Mouse (Mus musculus) stomach, embryonic 16.5 days (tissue): Measurements from ENCODE around the gene Sfi1. TPM values are rescaled to one million over a fixed set of nuclear protein-coding genes. Genes with fewer than 3 reads are reported as not detected.
"Not testable (repeated sequence)": the region's sequence is repeated elsewhere in the genome, so short reads cannot be mapped to it uniquely, and the experiment has no call there.

Source experiments
- ATAC-seq: fragments of 200-750 bp; cut with Nextera tagmentation; 2 replicates; pipeline ENCODE4 v1.8.0; 2017; ENCODE audit warnings: moderate number of reproducible peaks, moderate TSS enrichment; ENCODE audit not compliant: insufficient read depth, low FRiP score
- H3K27ac ChIP-seq: fragments of 300-500 bp; sonication (generic); 2 replicates; pipeline ENCODE4 v1.5.1; 2014; ENCODE audit warnings: low read length
- H3K27me3 ChIP-seq: fragments of 300-500 bp; sonication (generic); 2 replicates; pipeline ENCODE4 v1.6.1; 2014; ENCODE audit warnings: low read length, control low read depth, mixed read lengths; ENCODE audit not compliant: control insufficient read depth, insufficient read depth
- H3K36me3 ChIP-seq: fragments of 300-500 bp; sonication (generic); 2 replicates; pipeline ENCODE4 v1.6.1; 2014; ENCODE audit warnings: low read length; ENCODE audit not compliant: control insufficient read depth, insufficient read depth
- H3K4me1 ChIP-seq: fragments of 300-500 bp; sonication (generic); 2 replicates; pipeline ENCODE4 v1.6.1; 2014; ENCODE audit warnings: low read length, control low read depth, mixed read lengths; ENCODE audit not compliant: control insufficient read depth, insufficient read depth
- H3K4me2 ChIP-seq: fragments of 300-500 bp; sonication (generic); 2 replicates; pipeline ENCODE4 v1.6.1; 2014; ENCODE audit warnings: low read depth, low read length, mixed read lengths
- H3K4me3 ChIP-seq: fragments of 300-500 bp; sonication (generic); replicated peaks from 2 replicates; pipeline ENCODE4 v1.5.1; 2014; ENCODE audit warnings: mild to moderate bottlenecking, low read length
- H3K9ac ChIP-seq: fragments of 300-500 bp; sonication (generic); 2 replicates; pipeline ENCODE4 v1.6.1; 2014; ENCODE audit warnings: low read length
- H3K9me3 ChIP-seq: fragments of 300-500 bp; sonication (generic); replicated peaks from 2 replicates; pipeline ENCODE4 v1.6.1; 2016; ENCODE audit warnings: low read length, control low read depth; ENCODE audit not compliant: control insufficient read depth
- WGBS: fragments of 180-500 bp; shearing (Covaris S2); extraction: QIAGEN DNeasy Blood & Tissue Kit; methylation state at CpG from one replicate; pipeline ENCODE4 v1.1.7; 2014; 5-methylcytosine and 5-hydroxymethylcytosine counted together
- polyA plus RNA-seq: library from polyadenylated mRNA; unstranded; fragments of >200 nt; fragmentation: Nextera tagmentation; extraction: Ambion mirVana; gene quantifications from 2 replicates; pipeline ENCODE4 v1.2.1, GENCODE M21; 2015

Gene Sfi1
- polyA plus RNA-seq, 1 experiment from 2014 or later = 14.6 TPM

- not testable (repeated sequence) for H3K4me3 ChIP-seq, ATAC-seq, H3K27me3 ChIP-seq, H3K4me2 ChIP-seq, H3K36me3 ChIP-seq, H3K9ac ChIP-seq, H3K27ac ChIP-seq, H3K4me1 ChIP-seq, H3K9me3 ChIP-seq
Observed at GRCm38 (mm10) chr11:3140967-3141535, 52.2 kb downstream of the Sfi1 start.

- not testable (repeated sequence) for H3K4me3 ChIP-seq, ATAC-seq, H3K36me3 ChIP-seq, H3K4me1 ChIP-seq, H3K4me2 ChIP-seq, H3K9ac ChIP-seq, H3K27ac ChIP-seq, H3K27me3 ChIP-seq, H3K9me3 ChIP-seq
- 81% methylated on average over 2 of the region's 2 CpGs for WGBS
Observed at GRCm38 (mm10) chr11:3138323-3138722, 54.9 kb downstream of the Sfi1 start.

- not testable (repeated sequence) for H3K36me3 ChIP-seq, H3K27ac ChIP-seq, H3K4me3 ChIP-seq, H3K27me3 ChIP-seq, H3K4me2 ChIP-seq, H3K4me1 ChIP-seq, H3K9me3 ChIP-seq, H3K9ac ChIP-seq
- WGBS = 85% methylated on average over 4 of the region's 4 CpGs
- peak; percentile 35 for ATAC-seq
Observed at GRCm38 (mm10) chr11:3137279-3137678, 56.0 kb downstream of the Sfi1 start.

GRCm38 (mm10) chr11:3135956-3136355 is 57.3 kb downstream of the Sfi1 start:
- ATAC-seq, H3K36me3 ChIP-seq, H3K27ac ChIP-seq, H3K9ac ChIP-seq, H3K4me3 ChIP-seq, H3K4me1 ChIP-seq, H3K27me3 ChIP-seq, H3K9me3 ChIP-seq, H3K4me2 ChIP-seq: not testable (repeated sequence)
- WGBS = 91% methylated on average over 3 of the region's 3 CpGs

GRCm38 (mm10) chr11:3135391-3135790 is 57.9 kb downstream of the Sfi1 start:
- H3K4me2 ChIP-seq, H3K4me3 ChIP-seq, H3K36me3 ChIP-seq, H3K9me3 ChIP-seq, ATAC-seq, H3K4me1 ChIP-seq, H3K9ac ChIP-seq, H3K27ac ChIP-seq, H3K27me3 ChIP-seq: not testable (repeated sequence)
- 85% methylated on average over 5 of the region's 7 CpGs for WGBS

- H3K27ac ChIP-seq, H3K27me3 ChIP-seq, H3K4me1 ChIP-seq, H3K4me2 ChIP-seq, H3K4me3 ChIP-seq, H3K36me3 ChIP-seq, H3K9me3 ChIP-seq, H3K9ac ChIP-seq: not testable (repeated sequence)
- peak; percentile 12; the same call in 1 of the 2 replicates for ATAC-seq
- no CpG with 5 or more reads among the region's 4 CpGs for WGBS
Observed at GRCm38 (mm10) chr11:3133360-3133759, 59.9 kb downstream of the Sfi1 start.

GRCm38 (mm10) chr11:3132957-3133356 is 60.3 kb downstream of the Sfi1 start:
- H3K4me3 ChIP-seq, H3K9ac ChIP-seq, H3K4me2 ChIP-seq, H3K27me3 ChIP-seq, H3K27ac ChIP-seq, H3K4me1 ChIP-seq, H3K36me3 ChIP-seq, H3K9me3 ChIP-seq: not testable (repeated sequence)
- WGBS = 81% methylated on average over 3 of the region's 3 CpGs
- ATAC-seq = 0 out of 2 replicates have a peak, but pooled peaks have one; percentile 0

GRCm38 (mm10) chr11:3132001-3132400 is 61.3 kb downstream of the Sfi1 start:
- not testable (repeated sequence) for H3K36me3 ChIP-seq, H3K4me1 ChIP-seq, H3K4me2 ChIP-seq, H3K4me3 ChIP-seq, H3K9ac ChIP-seq, H3K27me3 ChIP-seq, H3K9me3 ChIP-seq, H3K27ac ChIP-seq
- WGBS = 88% methylated on average over 9 of the region's 10 CpGs
- ATAC-seq = peak; percentile 41

- H3K4me2 ChIP-seq, H3K36me3 ChIP-seq, ATAC-seq, H3K4me1 ChIP-seq, H3K4me3 ChIP-seq, H3K9ac ChIP-seq, H3K27me3 ChIP-seq, H3K9me3 ChIP-seq, H3K27ac ChIP-seq: not testable (repeated sequence)
- WGBS = 90% methylated on average over 5 of the region's 8 CpGs
Observed at GRCm38 (mm10) chr11:3129852-3130251, 63.4 kb downstream of the Sfi1 start.

- H3K36me3 ChIP-seq, ATAC-seq, H3K4me2 ChIP-seq, H3K27ac ChIP-seq, H3K4me3 ChIP-seq, H3K4me1 ChIP-seq, H3K9me3 ChIP-seq, H3K9ac ChIP-seq, H3K27me3 ChIP-seq: not testable (repeated sequence)
- WGBS = 96% methylated on average over 2 of the region's 2 CpGs
Observed at GRCm38 (mm10) chr11:3129276-3129675, 64.0 kb downstream of the Sfi1 start.
